Mouse (Mus musculus): ENCODE results near the gene Dnttip2.

Gene Dnttip2

DNA sequence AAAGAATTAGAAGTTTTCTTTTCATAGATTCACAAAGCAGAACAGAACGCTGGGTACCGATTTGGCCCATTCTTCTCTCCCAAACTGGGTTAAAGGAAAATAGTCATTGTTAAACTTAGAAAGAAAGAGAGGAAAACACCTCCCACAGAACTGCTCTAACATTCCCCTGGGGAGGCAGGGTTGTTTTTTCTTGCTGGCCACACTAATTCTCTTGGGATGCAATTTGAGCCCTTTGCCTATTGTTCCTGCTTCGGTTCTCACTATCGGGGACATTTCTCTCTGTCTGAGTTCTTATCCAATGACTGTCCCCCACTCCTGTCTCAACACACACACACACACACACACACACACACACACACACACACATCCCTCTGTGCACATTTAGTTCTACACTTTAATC, 59.3 kb downstream of the Dnttip2 start:
- no peak for DNase-seq (ENCODE audit: low spot score)

DNA sequence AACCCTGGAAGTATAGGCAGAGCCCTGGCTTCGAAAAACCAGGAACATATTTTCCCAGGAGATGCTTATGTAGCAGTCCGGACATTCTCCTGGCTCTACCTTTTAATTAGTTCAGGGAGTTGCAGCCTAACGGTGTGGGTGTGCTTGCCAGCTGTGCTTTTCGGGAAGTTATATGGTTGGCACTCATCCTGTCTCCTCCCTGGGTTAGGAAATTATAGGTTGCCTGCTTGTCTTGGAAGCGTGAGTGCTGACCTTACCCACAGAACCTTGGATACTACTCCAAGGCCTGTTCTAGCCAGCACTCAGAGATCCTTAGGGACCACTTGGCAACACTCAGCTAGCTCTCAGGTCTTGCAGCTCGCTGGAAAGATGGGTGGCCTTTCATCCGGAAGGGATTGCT, 59.7 kb downstream of the Dnttip2 start:
- no peak for DNase-seq (ENCODE audit: low spot score)

DNA sequence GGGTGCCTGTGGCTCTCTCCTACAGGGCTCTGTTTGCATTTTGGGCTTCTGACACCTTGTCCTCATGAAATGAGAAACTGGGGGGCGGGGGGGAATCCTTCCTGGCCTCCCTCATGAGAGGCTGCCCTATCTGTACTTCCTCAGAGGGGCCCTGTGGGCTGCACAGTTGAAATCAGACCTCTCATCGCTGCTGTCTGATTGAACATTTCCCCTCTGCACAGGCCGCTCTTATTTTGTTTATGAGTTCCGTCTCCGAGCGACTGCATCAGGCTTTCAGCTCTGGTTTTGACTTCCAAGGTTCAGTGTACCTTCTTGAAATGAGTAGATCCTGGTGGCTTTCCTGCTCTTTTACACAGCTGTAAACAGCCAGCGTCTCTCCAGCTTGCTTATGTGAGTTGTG, 60.2 kb downstream of the Dnttip2 start:
- no peak for DNase-seq (ENCODE audit: low spot score)

All from yolk sac, embryonic 10.5 days (tissue).